22 mouse cellular contexts compared by ENCODE assay signal in genomic region chr12:85391148-85391547, GRCm38 (mm10). TPM values are rescaled to one million over a fixed set of nuclear protein-coding genes. Genes with fewer than 3 reads are reported as not detected.
A peak's percentile ranks its signal among the peaks of the same experiment; 100 is the strongest.
DNase-seq lines count a peak whose midpoint lies in the region; ATAC-seq and TF ChIP-seq lines count a peak whose summit lies in the region.
"Had no signal": no experiment of that assay in that cellular context is flagged by ENCODE, and none has a peak within 500 bp of the region (broad histone marks: within the 10 kb centered on the region; RNA-seq: fewer than 3 reads in every experiment).

No protein-coding gene starts in this region.

- no peak for TF ChIP-seq EP300 in heart, adult 2 months (IDR thresholded peaks at IDR 0.05; ENCODE audit: insufficient read depth, low read depth, low read length)
- TF ChIP-seq EP300 in MEL (IDR thresholded peaks at IDR 0.05; ENCODE audit: low read depth in 1 of 2, low read length in 2 of 2) = no peak

- no peak for TF ChIP-seq POLR2A in heart, adult 2 months (IDR thresholded peaks at IDR 0.05; ENCODE audit: insufficient read depth, low read depth, low read length)
- no peak for TF ChIP-seq POLR2A in MEL (IDR thresholded peaks at IDR 0.05; ENCODE audit: control insufficient read depth in 1 of 2, insufficient read depth in 1 of 2, low read depth in 1 of 2, low read length in 2 of 2, poor library complexity in 1 of 2)

- intact Hi-C loops in heart, adult 2 months (cut with DNase I) = no loop called here

- no peak overlapping the region for H3K4me2 ChIP-seq in intestine, postnatal 0 days (replicated peaks; ENCODE audit: low read depth)
- H3K4me2 ChIP-seq: embryonic facial prominence, embryonic 12.5 days; forebrain, embryonic 13.5 days; forebrain, embryonic 15.5 days had no signal

- TF ChIP-seq CTCF in heart, adult 2 months (IDR thresholded peaks at IDR 0.05) = no peak
- no peak for TF ChIP-seq CTCF in MEL (IDR thresholded peaks at IDR 0.05 in 2 of 3, conservative IDR thresholded peaks at IDR 0.05 in 1 of 3; ENCODE audit: control insufficient read depth in 1 of 3, insufficient read depth in 1 of 3, low read depth in 2 of 3, low read length in 3 of 3, poor library complexity in 1 of 3, severe bottlenecking in 1 of 3)
- no peak for TF ChIP-seq CTCF in intestine, postnatal 0 days (IDR thresholded peaks at IDR 0.05; ENCODE audit: low read depth)

- no peak overlapping the region for H3K9ac ChIP-seq in heart, adult 2 months (ENCODE audit: low read depth, low read length)
- H3K9ac ChIP-seq in MEL (ENCODE audit: control insufficient read depth, low read depth, low read length, poor library complexity, severe bottlenecking) = no peak overlapping the region
- H3K9ac ChIP-seq in intestine, postnatal 0 days (ENCODE audit: low read depth, low read length) = no peak overlapping the region
- H3K9ac ChIP-seq: embryonic facial prominence, embryonic 12.5 days; forebrain, embryonic 13.5 days; forebrain, embryonic 15.5 days; forebrain, postnatal 0 days had no signal

- H3K27ac ChIP-seq in heart, adult 2 months = no peak overlapping the region
- no peak overlapping the region for H3K27ac ChIP-seq in MEL (ENCODE audit: control insufficient read depth, low read depth, low read length)
- H3K27ac ChIP-seq in intestine, postnatal 0 days (ENCODE audit: low read depth, low read length) = no peak overlapping the region
- H3K27ac ChIP-seq: embryonic facial prominence, embryonic 10.5 days; embryonic facial prominence, embryonic 12.5 days; forebrain, embryonic 13.5 days; forebrain, embryonic 15.5 days had no signal

- no peaks in the 10 kb centered on the region for H3K36me3 ChIP-seq in heart, adult 2 months (ENCODE audit: control insufficient read depth, insufficient read depth, low read length)
- H3K36me3 ChIP-seq in MEL (ENCODE audit: control insufficient read depth in 1 of 2, insufficient read depth in 2 of 2, low read length in 2 of 2) = peaks cover 0 to 22% of the 10 kb centered on the region in 2 experiments; a peak in 2 of 4 replicates
- no peaks in the 10 kb centered on the region for H3K36me3 ChIP-seq in intestine, postnatal 0 days (ENCODE audit: control insufficient read depth, insufficient read depth)
- H3K36me3 ChIP-seq: embryonic facial prominence, embryonic 10.5 days; embryonic facial prominence, embryonic 12.5 days; forebrain, embryonic 15.5 days; G1E had no signal

- H3K4me3 ChIP-seq in heart, adult 2 months = no peak overlapping the region
- no peak overlapping the region for H3K4me3 ChIP-seq in MEL (ENCODE audit: control insufficient read depth in 1 of 2, insufficient read depth in 1 of 2, low read depth in 2 of 2, low read length in 2 of 2)
- H3K4me3 ChIP-seq in intestine, postnatal 0 days (ENCODE audit: low read depth, low read length) = no peak overlapping the region
- H3K4me3 ChIP-seq: embryonic facial prominence, embryonic 10.5 days; embryonic facial prominence, embryonic 12.5 days; forebrain, embryonic 13.5 days; forebrain, embryonic 15.5 days had no signal

- H3K9me3 ChIP-seq in MEL (replicated peaks; ENCODE audit: insufficient read depth, low read length) = no peaks in the 10 kb centered on the region
- H3K9me3 ChIP-seq in intestine, postnatal 0 days (ENCODE audit: control insufficient read depth) = no peaks in the 10 kb centered on the region
- H3K9me3 ChIP-seq: embryonic facial prominence, embryonic 10.5 days; embryonic facial prominence, embryonic 12.5 days; forebrain, embryonic 13.5 days; forebrain, embryonic 15.5 days; G1E had no signal

- H3K4me1 ChIP-seq in heart, adult 2 months (ENCODE audit: control insufficient read depth, insufficient read depth, low read length) = peaks cover 2% of the 10 kb centered on the region; the same call in 1 of the 2 replicates
- H3K4me1 ChIP-seq in MEL (ENCODE audit: control insufficient read depth in 1 of 2, insufficient read depth in 2 of 2, low read length in 2 of 2) = peaks cover 6 to 22% of the 10 kb centered on the region in 2 experiments
- H3K4me1 ChIP-seq in intestine, postnatal 0 days (replicated peaks; ENCODE audit: control insufficient read depth, insufficient read depth, low read length) = peaks cover 9% of the 10 kb centered on the region; the same call in 1 of the 2 replicates
- H3K4me1 ChIP-seq: forebrain, embryonic 13.5 days; forebrain, embryonic 15.5 days had no signal

- no peak for TF ChIP-seq RAD21 in MEL (IDR thresholded peaks at IDR 0.05; ENCODE audit: low read depth, low read length)

- no peaks in the 10 kb centered on the region for H3K79me2 ChIP-seq in heart, adult 2 months (replicated peaks; ENCODE audit: control insufficient read depth, insufficient read depth, low read length)
- no peaks in the 10 kb centered on the region for H3K79me2 ChIP-seq in MEL (ENCODE audit: control insufficient read depth, insufficient read depth, low read length, poor library complexity)

- no peaks in the 10 kb centered on the region for H3K27me3 ChIP-seq in heart, adult 2 months (ENCODE audit: control insufficient read depth, insufficient read depth, low read length)
- peaks cover 0 to 2% of the 10 kb centered on the region in 2 experiments; a peak in 2 of 4 replicates for H3K27me3 ChIP-seq in MEL (ENCODE audit: control insufficient read depth in 1 of 2, insufficient read depth in 2 of 2, low read length in 2 of 2)
- no peaks in the 10 kb centered on the region for H3K27me3 ChIP-seq in intestine, postnatal 0 days (replicated peaks; ENCODE audit: control insufficient read depth, insufficient read depth, low read length)
- H3K27me3 ChIP-seq: embryonic facial prominence, embryonic 12.5 days; forebrain, embryonic 13.5 days; forebrain, embryonic 15.5 days had no signal

- WGBS in heart, adult 2 months = 86% methylated on average over 7 of the region's 7 CpGs
- 79% methylated on average over 7 of the region's 7 CpGs for WGBS in intestine, postnatal 0 days

- ATAC-seq in monocyte, adult 5-6 weeks (replicated peaks; ENCODE audit: insufficient number of reproducible peaks, low FRiP score, low TSS enrichment, poor library complexity, severe bottlenecking) = 0 out of 2 replicates have a peak, but pooled peaks have one; percentile 27
- no peak for ATAC-seq in activated CD4-positive, CD25-positive, alpha-beta regulatory T cell, adult 4 months
- no peak for ATAC-seq in intestine, postnatal 0 days
- ATAC-seq: CD4-positive, CD25-positive, alpha-beta regulatory T cell, adult 4 months; forebrain, embryonic 13.5 days; forebrain, embryonic 15.5 days; forebrain, postnatal 0 days had no signal

- peak; percentile 73 for DNase-seq in heart, adult 11 months
- DNase-seq in heart, adult 2 months = no peak
- peak; percentile 46 for DNase-seq in 416B (ENCODE audit: low read depth)
- no peak for DNase-seq in MEL (ENCODE audit: low read depth, low spot score)
- no peak for DNase-seq in thymus, adult 18-20 months
- DNase-seq: adrenal gland, adult 8-10 months; adrenal gland, postnatal 14 days; cerebellum, adult 11 months; cerebellum, adult 18-20 months; cerebellum, adult 9-10 months; cerebellum, postnatal 10 days; cerebellum, postnatal 25 days; forebrain, postnatal 0 days had no signal

TF ChIP-seq in MEL, 35 proteins besides CTCF, POLR2A, EP300 and RAD21:
- TF ChIP-seq USF1 (IDR thresholded peaks at IDR 0.05; ENCODE audit: low read depth, low read length) = peak; percentile 31; the same call in 1 of the 2 replicates
- TF ChIP-seq SMC3 (IDR thresholded peaks at IDR 0.05; ENCODE audit: low read depth, low read length) = no peak

RNA-seq across cellular contexts. Expression of gene Tmed10, which starts 16.5 kb away (rescaled TPM):
- 100 to 1,000 TPM; 164 to 186 TPM for total RNA-seq in heart, adult 2 months (2021)
- polyA plus RNA-seq in heart, adult 2 months (2012; rRNA removed) = 108 and 130 TPM in 2 replicates
- total RNA-seq in MEL (2012; rRNA removed) = 60.2 and 61.6 TPM in 2 replicates
- 100 to 1,000 TPM in 1 of 2 experiments, 10 to 100 TPM in 1; 45.7 to 229 TPM for polyA plus RNA-seq in MEL (2012; ENCODE audit: insufficient read depth in 1 of 2, insufficient read length in 2 of 2, low read depth in 1 of 2, low replicate concordance in 2 of 2, missing spikeins in 1 of 2)
- total RNA-seq in monocyte, adult 5-6 weeks (2017) = 92.0 to 115 TPM (median 97.4 TPM) in 3 replicates
- polyA plus RNA-seq in activated CD4-positive, CD25-positive, alpha-beta regulatory T cell, adult 4 months (2017; shearing (Covaris generic)) = 100 to 1,000 TPM; 186 to 204 TPM
- 328 TPM in 2 replicates for polyA plus RNA-seq in intestine, postnatal 0 days (2015; fragmentation: Nextera tagmentation; extraction: Ambion mirVana)

RNA-seq across cellular contexts. Expression of gene Nek9, which starts 52.0 kb away (rescaled TPM):
- total RNA-seq in heart, adult 2 months (2021) = 100 to 1,000 TPM; 107 to 116 TPM
- 41.6 and 74.4 TPM in 2 replicates for polyA plus RNA-seq in heart, adult 2 months (2012; rRNA removed)
- total RNA-seq in MEL (2012; rRNA removed) = 19.0 and 23.4 TPM in 2 replicates
- polyA plus RNA-seq in MEL (2012; ENCODE audit: insufficient read depth in 1 of 2, insufficient read length in 2 of 2, low read depth in 1 of 2, low replicate concordance in 2 of 2, missing spikeins in 1 of 2) = 10 to 100 TPM in 1 of 2 experiments, not detected in 1; 32.2 TPM
- total RNA-seq in monocyte, adult 5-6 weeks (2017) = 30.4 to 50.6 TPM (median 33.8 TPM) in 3 replicates
- polyA plus RNA-seq in activated CD4-positive, CD25-positive, alpha-beta regulatory T cell, adult 4 months (2017; shearing (Covaris generic)) = 10 to 100 TPM; 12.2 to 12.4 TPM
- polyA plus RNA-seq in intestine, postnatal 0 days (2015; fragmentation: Nextera tagmentation; extraction: Ambion mirVana) = 10.2 and 10.3 TPM in 2 replicates

Comparison
In these comparisons a context has a peak if more than half of its experiments do, and no peak if none do; other contexts are left out.
1. DNase-seq: peak in heart, adult 11 months (single experiment) and 416B (single experiment); none in heart, adult 2 months (0 of 2), MEL (single experiment) and thymus, adult 18-20 months (0 of 2).